Mouse (Mus musculus) small intestine, adult 2 months (tissue): Measurements from ENCODE around the gene Dnajc2. TPM values are rescaled to one million over a fixed set of nuclear protein-coding genes. Genes with fewer than 3 reads are reported as not detected.
A peak's percentile ranks its signal among the peaks of the same experiment; 100 is the strongest.

Source experiments
- H3K27ac ChIP-seq: fragments of 200-500 bp; 2 replicates; pipeline ENCODE4 v1.5.1; 2012; ENCODE audit warnings: low read depth, low read length, control low read depth, inconsistent platforms; ENCODE audit not compliant: insufficient read depth
- H3K27me3 ChIP-seq: fragments of 200-500 bp; 2 replicates; pipeline ENCODE4 v1.6.1; 2012; ENCODE audit warnings: mild to moderate bottlenecking, moderate library complexity, low read length, inconsistent platforms; ENCODE audit not compliant: control insufficient read depth, insufficient read depth
- H3K36me3 ChIP-seq: fragments of 200-500 bp; 2 replicates; pipeline ENCODE4 v1.6.1; 2012; ENCODE audit warnings: mild to moderate bottlenecking, low read length, control low read depth, inconsistent platforms; ENCODE audit not compliant: control insufficient read depth, insufficient read depth
- H3K4me1 ChIP-seq: fragments of 200-500 bp; 2 replicates; pipeline ENCODE4 v1.6.1; 2012; ENCODE audit warnings: low read length, inconsistent platforms, mixed read lengths; ENCODE audit not compliant: control insufficient read depth, insufficient read depth, insufficient read length
- H3K4me3 ChIP-seq: fragments of 200-500 bp; 2 replicates; pipeline ENCODE4 v1.5.1; 2012; ENCODE audit warnings: low read depth, mild to moderate bottlenecking, control low read depth, inconsistent platforms, low read length, moderate library complexity
- CTCF ChIP-seq: fragments of 200-500 bp; IDR thresholded peaks from 2 replicates; pipeline ENCODE4 v1.5.1; 2012; ENCODE audit warnings: low read depth, mild to moderate bottlenecking, control low read depth, inconsistent platforms, low read length, moderate library complexity, mixed read lengths; ENCODE audit not compliant: insufficient replicate concordance, insufficient read length; ENCODE audit errors: extremely low read depth
- POLR2A ChIP-seq: fragments of 200-500 bp; IDR thresholded peaks from 2 replicates; pipeline ENCODE4 v1.6.1; 2012; ENCODE audit warnings: low read depth, mild to moderate bottlenecking, control low read depth, inconsistent platforms, low read length, moderate library complexity
- WGBS: fragments of 180-500 bp; shearing (Covaris S2); methylation state at CpG from one replicate; pipeline ENCODE4 v1.1.7; 2018; 5-methylcytosine and 5-hydroxymethylcytosine counted together
- polyA plus RNA-seq: library from polyadenylated mRNA; depleted of rRNA; stranded (reverse); fragments of >200 nt; gene quantifications from 2 replicates; pipeline ENCODE4 v1.2.3, GENCODE M21; 2012

Dnajc2 gene
- polyA plus RNA-seq, 1 experiment = 9.2 TPM

- WGBS = 89% methylated on average over 13 of the region's 13 CpGs
- H3K27me3 ChIP-seq = no peaks in the 10 kb centered on the region
- H3K4me1 ChIP-seq = peaks cover 5% of the 10 kb centered on the region; the same call in 1 of the 2 replicates
- no peak overlapping the region for H3K27ac ChIP-seq
- TF ChIP-seq POLR2A = no peak
- TF ChIP-seq CTCF = no peak
- peaks cover 38% of the 10 kb centered on the region for H3K36me3 ChIP-seq
- H3K4me3 ChIP-seq = no peak overlapping the region
These were observed 45.2 kb downstream of the Dnajc2 start for GRCm38 (mm10) chr5:21739881-21740280.

DNA sequence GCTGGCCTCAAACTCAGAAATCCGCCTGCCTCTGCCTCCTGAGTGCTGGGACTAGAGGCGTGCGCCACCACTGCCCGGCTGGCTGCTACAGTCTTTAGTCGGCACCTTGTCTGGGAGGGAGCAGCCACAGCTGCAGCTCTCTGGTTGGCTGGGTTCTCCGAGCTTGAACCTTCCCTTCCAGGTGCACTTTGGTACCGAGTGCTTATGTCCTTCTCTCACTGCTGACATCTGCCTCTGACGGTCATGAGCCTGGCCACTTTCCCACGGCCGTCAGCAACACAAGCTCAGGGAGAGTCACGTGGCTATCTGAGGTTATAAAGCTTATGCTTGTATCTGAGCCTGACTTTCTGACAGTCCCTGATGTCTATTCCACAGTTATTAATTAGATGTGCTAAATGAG is 45.9 kb downstream of the Dnajc2 start:
- Histone ChIP-seq H3K4me1 (peaks cover 5% of the 10 kb centered on the region; the same call in 1 of the 2 replicates), H3K4me3 (no peak overlapping the region), H3K36me3 (peaks cover 32% of the 10 kb centered on the region), H3K27me3 (no peaks in the 10 kb centered on the region), H3K27ac (no peak overlapping the region)
- no peak for TF ChIP-seq POLR2A
- no peak for TF ChIP-seq CTCF
- WGBS = 63% methylated on average over 11 of the region's 11 CpGs

DNA sequence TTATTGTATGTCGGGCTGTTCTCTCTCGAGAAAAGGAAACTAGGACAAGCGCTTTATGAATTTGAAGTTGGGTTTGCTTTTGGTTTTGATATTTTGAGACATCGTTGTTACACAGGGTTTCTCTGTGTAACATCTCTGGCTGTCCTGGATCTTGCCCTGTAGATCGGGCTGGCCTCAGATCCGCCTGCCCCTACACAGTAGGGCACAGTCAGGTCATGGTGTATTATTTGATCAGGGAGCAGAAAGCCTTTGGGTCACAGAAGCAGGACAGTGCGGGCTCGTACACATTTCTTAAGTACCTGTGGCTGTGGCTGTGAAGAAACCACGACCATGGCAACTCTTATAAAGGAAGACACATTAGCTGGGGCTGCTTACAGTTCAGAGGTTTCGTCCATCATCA is 47.4 kb downstream of the Dnajc2 start:
- no peak overlapping the region for H3K27ac ChIP-seq
- H3K27me3 ChIP-seq = no peaks in the 10 kb centered on the region
- H3K36me3 ChIP-seq = peaks cover 19% of the 10 kb centered on the region
- TF ChIP-seq CTCF (no peak), POLR2A (no peak)
- H3K4me1 ChIP-seq = peaks cover 5% of the 10 kb centered on the region; the same call in 1 of the 2 replicates
- H3K4me3 ChIP-seq = peak overlapping the region; percentile 99
- WGBS = 9% methylated on average over 10 of the region's 10 CpGs

DNA sequence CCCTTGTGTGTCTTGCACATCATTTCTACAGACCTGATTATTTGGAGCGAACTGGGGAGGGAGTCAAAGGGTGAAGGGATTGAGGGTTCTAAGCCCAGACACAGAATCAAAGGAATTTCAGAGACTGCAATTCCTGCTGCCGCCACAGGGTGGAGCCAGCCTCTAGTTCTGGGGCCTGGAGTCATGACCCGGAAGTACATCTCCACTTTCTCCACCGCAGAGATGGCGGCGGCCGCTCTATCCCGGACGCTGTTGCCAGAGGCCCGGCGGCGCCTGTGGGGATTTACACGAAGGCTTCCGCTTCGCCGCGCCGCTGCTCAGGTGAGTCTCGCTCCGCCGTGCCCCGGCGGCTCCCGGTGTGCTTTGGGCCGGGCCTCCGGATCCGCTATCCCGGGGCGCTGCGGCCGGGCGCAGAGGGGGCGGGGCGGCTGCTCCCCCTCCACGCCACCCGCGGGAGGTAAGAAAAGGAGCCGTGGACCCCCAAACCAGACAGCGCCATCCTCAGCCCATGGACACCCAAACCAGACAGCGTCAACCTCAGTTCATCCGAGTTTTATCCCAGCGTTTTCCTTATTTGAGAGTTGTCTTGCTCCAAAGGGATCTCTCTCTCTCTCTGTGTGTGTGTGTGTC is 48.0 kb downstream of the Dnajc2 start, which contains the start of gene Pmpcb:
Gene Pmpcb (plus strand): TSS at position 186 of the 630 bp plus-strand sequence.
- under 1% methylated on average over 42 of the region's 42 CpGs for WGBS
- no peak within 1 kb of the TSS for H3K27ac ChIP-seq
- peaks cover 5% of the 10 kb centered on the region; the same call in 1 of the 2 replicates for H3K4me1 ChIP-seq
- H3K27me3 ChIP-seq = no peaks in the 10 kb centered on the region
- peak; percentile 48; the same call in 1 of the 2 replicates for TF ChIP-seq POLR2A
- peak; percentile 91 for TF ChIP-seq CTCF
- H3K36me3 ChIP-seq = peaks cover 16% of the 10 kb centered on the region
- H3K4me3 ChIP-seq = peak within 1 kb of the TSS; percentile 99

- Histone ChIP-seq H3K4me3 (no peak overlapping the region), H3K4me1 (peaks cover 5% of the 10 kb centered on the region; the same call in 1 of the 2 replicates), H3K27ac (no peak overlapping the region), H3K27me3 (no peaks in the 10 kb centered on the region), H3K36me3 (peaks cover 9% of the 10 kb centered on the region)
- TF ChIP-seq CTCF = no peak
- TF ChIP-seq POLR2A = no peak
- WGBS = 77% methylated on average over 11 of the region's 11 CpGs
These were observed 49.0 kb downstream of the Dnajc2 start for GRCm38 (mm10) chr5:21736046-21736445.

DNA sequence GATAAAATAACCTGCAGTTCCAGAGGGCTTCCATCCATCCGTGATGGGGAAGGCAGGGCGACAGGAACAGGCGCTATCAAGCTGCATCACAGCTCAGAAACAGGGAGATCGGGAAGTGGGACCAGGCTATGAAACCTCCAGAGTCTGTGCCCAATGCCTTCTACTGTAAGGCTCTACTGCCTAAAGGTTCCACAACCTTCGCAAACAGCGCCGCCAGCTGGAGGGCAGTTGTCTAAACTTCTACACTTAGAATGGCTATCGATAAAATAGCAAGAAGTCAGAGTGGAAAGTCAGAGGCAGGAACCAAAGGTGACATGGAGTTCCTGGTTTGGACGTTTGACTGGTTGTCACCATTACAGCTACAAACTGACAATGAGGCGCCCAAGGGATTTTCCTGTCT is 49.5 kb downstream of the Dnajc2 start:
- peak; percentile 77; the same call in 1 of the 2 replicates for TF ChIP-seq CTCF
- no peak for TF ChIP-seq POLR2A

GRCm38 (mm10) chr5:21735100-21735499 is 50.0 kb downstream of the Dnajc2 start:
- Histone ChIP-seq H3K27ac (no peak overlapping the region), H3K4me3 (peak overlapping the region; percentile 40), H3K27me3 (no peaks in the 10 kb centered on the region), H3K4me1 (peaks cover 5% of the 10 kb centered on the region; the same call in 1 of the 2 replicates), H3K36me3 (peaks cover 5% of the 10 kb centered on the region)
- TF ChIP-seq POLR2A (no peak), CTCF (no peak)
- 61% methylated on average over 20 of the region's 20 CpGs for WGBS

More for the DNA sequence above, 49.5 kb downstream of the Dnajc2 start:
- no peak overlapping the region for H3K27ac ChIP-seq
- peaks cover 8% of the 10 kb centered on the region for H3K36me3 ChIP-seq
- peaks cover 5% of the 10 kb centered on the region; the same call in 1 of the 2 replicates for H3K4me1 ChIP-seq
- H3K4me3 ChIP-seq = peak overlapping the region; percentile 49
- 14% methylated on average over 10 of the region's 10 CpGs for WGBS
- no peaks in the 10 kb centered on the region for H3K27me3 ChIP-seq
